Mouse (Mus musculus): ENCODE measurements around the gene Il21. TPM values are rescaled to one million over a fixed set of nuclear protein-coding genes. Genes with fewer than 3 reads are reported as not detected.

Il21 gene
- not detected in 2 replicates for polyA plus RNA-seq (2014; fragmentation: Nextera tagmentation; extraction: Ambion mirVana)

DNA sequence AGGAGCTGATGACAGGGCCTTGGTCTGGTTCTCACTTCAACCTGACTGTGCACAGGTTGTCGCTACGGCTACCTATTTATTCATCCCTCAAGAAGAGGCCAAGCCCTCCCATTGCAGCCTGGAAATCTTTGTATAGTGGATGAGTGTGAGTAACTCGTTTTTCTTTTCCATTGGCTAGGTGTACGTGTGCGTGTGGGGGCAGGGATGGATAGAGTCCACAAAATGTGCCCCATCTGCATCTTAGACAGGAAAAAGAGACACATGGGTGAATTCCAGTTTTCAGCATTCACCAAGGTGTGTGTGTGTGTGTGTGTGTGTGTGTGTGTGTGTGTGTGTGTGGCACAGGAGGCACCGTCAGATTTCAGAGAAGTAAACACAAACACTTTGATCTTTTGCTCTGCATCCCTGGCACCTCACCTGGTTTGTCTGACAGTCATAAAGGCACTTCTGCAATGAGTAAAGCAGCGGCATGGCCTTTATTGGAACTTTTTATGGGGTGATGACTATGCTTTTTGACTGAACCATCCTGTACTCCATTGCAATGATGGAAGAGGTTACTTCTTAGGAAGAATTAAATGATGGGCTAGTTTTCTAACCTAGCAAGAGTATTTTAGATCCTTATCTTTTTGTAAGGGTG is at the start of gene Il21:
Gene Il21 (minus strand): TSS at position 51 of the 637 bp plus-strand sequence.
- 89% methylated on average over 7 of the region's 7 CpGs for WGBS
- no peak within 1 kb of the TSS for H3K4me2 ChIP-seq (replicated peaks; ENCODE audit: low read depth, low read length)

GRCm38 (mm10) chr3:37280871-37281270 is 48.4 kb upstream of the Il21 start:
- no peak for ATAC-seq (ENCODE audit: insufficient number of reproducible peaks, insufficient read depth, low FRiP score, low read depth)
- no peak overlapping the region for H3K4me2 ChIP-seq (replicated peaks; ENCODE audit: low read depth, low read length)
- H3K4me3 ChIP-seq (ENCODE audit: low read depth, low read length), result no peak overlapping the region
- no peaks in the 10 kb centered on the region for H3K36me3 ChIP-seq (ENCODE audit: control insufficient read depth, insufficient read depth, low read length)
- H3K9me3 ChIP-seq (ENCODE audit: control insufficient read depth, low read depth, low read length), result no peaks in the 10 kb centered on the region
- H3K27me3 ChIP-seq (ENCODE audit: control insufficient read depth, insufficient read depth, low read length), result no peaks in the 10 kb centered on the region
- 61% methylated on average over 8 of the region's 8 CpGs for WGBS
- no peak overlapping the region for H3K9ac ChIP-seq (replicated peaks; ENCODE audit: low read depth, low read length)
- H3K27ac ChIP-seq (ENCODE audit: low read length), result no peak overlapping the region
- no peaks in the 10 kb centered on the region for H3K4me1 ChIP-seq (ENCODE audit: control insufficient read depth, insufficient read depth, low read length)

More for the DNA sequence above, at the start of gene Il21:
- Histone ChIP-seq H3K36me3 (ENCODE audit: control insufficient read depth, insufficient read depth, low read length) (no peaks in the 10 kb centered on the region), H3K27ac (ENCODE audit: low read length) (no peak within 1 kb of the TSS), H3K9ac (replicated peaks; ENCODE audit: low read depth, low read length) (no peak within 1 kb of the TSS), H3K4me3 (ENCODE audit: low read depth, low read length) (no peak within 1 kb of the TSS), H3K4me1 (ENCODE audit: control insufficient read depth, insufficient read depth, low read length) (no peaks in the 10 kb centered on the region), H3K27me3 (ENCODE audit: control insufficient read depth, insufficient read depth, low read length) (no peaks in the 10 kb centered on the region), H3K9me3 (ENCODE audit: control insufficient read depth, low read depth, low read length) (no peaks in the 10 kb centered on the region)
- no peak for ATAC-seq (ENCODE audit: insufficient number of reproducible peaks, insufficient read depth, low FRiP score, low read depth)

GRCm38 (mm10) chr3:37280221-37280620 is 47.8 kb upstream of the Il21 start:
- Histone ChIP-seq H3K9ac (replicated peaks; ENCODE audit: low read depth, low read length) (no peak overlapping the region), H3K27ac (ENCODE audit: low read length) (no peak overlapping the region), H3K27me3 (ENCODE audit: control insufficient read depth, insufficient read depth, low read length) (no peaks in the 10 kb centered on the region), H3K9me3 (ENCODE audit: control insufficient read depth, low read depth, low read length) (no peaks in the 10 kb centered on the region), H3K4me1 (ENCODE audit: control insufficient read depth, insufficient read depth, low read length) (no peaks in the 10 kb centered on the region), H3K4me3 (ENCODE audit: low read depth, low read length) (no peak overlapping the region), H3K36me3 (ENCODE audit: control insufficient read depth, insufficient read depth, low read length) (no peaks in the 10 kb centered on the region), H3K4me2 (replicated peaks; ENCODE audit: low read depth, low read length) (no peak overlapping the region)
- WGBS, result 73% methylated on average over 1 of the region's 1 CpGs
- no peak for ATAC-seq (ENCODE audit: insufficient number of reproducible peaks, insufficient read depth, low FRiP score, low read depth)

GRCm38 (mm10) chr3:37274661-37275060 is 42.2 kb upstream of the Il21 start:
- H3K9ac ChIP-seq (replicated peaks; ENCODE audit: low read depth, low read length), result no peak overlapping the region
- H3K4me3 ChIP-seq (ENCODE audit: low read depth, low read length), result no peak overlapping the region
- H3K27me3 ChIP-seq (ENCODE audit: control insufficient read depth, insufficient read depth, low read length), result no peaks in the 10 kb centered on the region
- H3K9me3 ChIP-seq (ENCODE audit: control insufficient read depth, low read depth, low read length), result no peaks in the 10 kb centered on the region
- 76% methylated on average over 6 of the region's 6 CpGs for WGBS
- H3K4me1 ChIP-seq (ENCODE audit: control insufficient read depth, insufficient read depth, low read length), result no peaks in the 10 kb centered on the region
- H3K4me2 ChIP-seq (replicated peaks; ENCODE audit: low read depth, low read length), result no peak overlapping the region
- no peaks in the 10 kb centered on the region for H3K36me3 ChIP-seq (ENCODE audit: control insufficient read depth, insufficient read depth, low read length)
- no peak for ATAC-seq (ENCODE audit: insufficient number of reproducible peaks, insufficient read depth, low FRiP score, low read depth)
- H3K27ac ChIP-seq (ENCODE audit: low read length), result no peak overlapping the region

GRCm38 (mm10) chr3:37273092-37273491 is 40.7 kb upstream of the Il21 start:
- Histone ChIP-seq H3K27ac (ENCODE audit: low read length) (no peak overlapping the region), H3K4me1 (ENCODE audit: control insufficient read depth, insufficient read depth, low read length) (no peaks in the 10 kb centered on the region), H3K9ac (replicated peaks; ENCODE audit: low read depth, low read length) (no peak overlapping the region), H3K36me3 (ENCODE audit: control insufficient read depth, insufficient read depth, low read length) (no peaks in the 10 kb centered on the region), H3K9me3 (ENCODE audit: control insufficient read depth, low read depth, low read length) (no peaks in the 10 kb centered on the region), H3K4me3 (ENCODE audit: low read depth, low read length) (no peak overlapping the region), H3K27me3 (ENCODE audit: control insufficient read depth, insufficient read depth, low read length) (no peaks in the 10 kb centered on the region), H3K4me2 (replicated peaks; ENCODE audit: low read depth, low read length) (no peak overlapping the region)
- 82% methylated on average over 7 of the region's 7 CpGs for WGBS
- no peak for ATAC-seq (ENCODE audit: insufficient number of reproducible peaks, insufficient read depth, low FRiP score, low read depth)

GRCm38 (mm10) chr3:37271209-37271608 is 38.8 kb upstream of the Il21 start:
- Histone ChIP-seq H3K9me3 (ENCODE audit: control insufficient read depth, low read depth, low read length) (no peaks in the 10 kb centered on the region), H3K4me3 (ENCODE audit: low read depth, low read length) (no peak overlapping the region), H3K27ac (ENCODE audit: low read length) (no peak overlapping the region), H3K9ac (replicated peaks; ENCODE audit: low read depth, low read length) (no peak overlapping the region), H3K4me2 (replicated peaks; ENCODE audit: low read depth, low read length) (no peak overlapping the region), H3K4me1 (ENCODE audit: control insufficient read depth, insufficient read depth, low read length) (no peaks in the 10 kb centered on the region), H3K36me3 (ENCODE audit: control insufficient read depth, insufficient read depth, low read length) (no peaks in the 10 kb centered on the region), H3K27me3 (ENCODE audit: control insufficient read depth, insufficient read depth, low read length) (no peaks in the 10 kb centered on the region)
- no peak for ATAC-seq (ENCODE audit: insufficient number of reproducible peaks, insufficient read depth, low FRiP score, low read depth)
- WGBS, result 0% methylated on average over 1 of the region's 1 CpGs

- H3K27me3 ChIP-seq (ENCODE audit: control insufficient read depth, insufficient read depth, low read length), result no peaks in the 10 kb centered on the region
- H3K4me3 ChIP-seq (ENCODE audit: low read depth, low read length), result no peak overlapping the region
- no peaks in the 10 kb centered on the region for H3K9me3 ChIP-seq (ENCODE audit: control insufficient read depth, low read depth, low read length)
- no peaks in the 10 kb centered on the region for H3K36me3 ChIP-seq (ENCODE audit: control insufficient read depth, insufficient read depth, low read length)
- H3K27ac ChIP-seq (ENCODE audit: low read length), result no peak overlapping the region
- ATAC-seq (ENCODE audit: insufficient number of reproducible peaks, insufficient read depth, low FRiP score, low read depth), result no peak
- 80% methylated on average over 4 of the region's 4 CpGs for WGBS
- H3K9ac ChIP-seq (replicated peaks; ENCODE audit: low read depth, low read length), result no peak overlapping the region
- no peaks in the 10 kb centered on the region for H3K4me1 ChIP-seq (ENCODE audit: control insufficient read depth, insufficient read depth, low read length)
- H3K4me2 ChIP-seq (replicated peaks; ENCODE audit: low read depth, low read length), result no peak overlapping the region
Observed at GRCm38 (mm10) chr3:37269926-37270325, 37.5 kb upstream of the Il21 start.

- no peak overlapping the region for H3K27ac ChIP-seq (ENCODE audit: low read length)
- H3K9me3 ChIP-seq (ENCODE audit: control insufficient read depth, low read depth, low read length), result no peaks in the 10 kb centered on the region
- H3K9ac ChIP-seq (replicated peaks; ENCODE audit: low read depth, low read length), result no peak overlapping the region
- no peaks in the 10 kb centered on the region for H3K27me3 ChIP-seq (ENCODE audit: control insufficient read depth, insufficient read depth, low read length)
- no peak overlapping the region for H3K4me3 ChIP-seq (ENCODE audit: low read depth, low read length)
- H3K4me1 ChIP-seq (ENCODE audit: control insufficient read depth, insufficient read depth, low read length), result no peaks in the 10 kb centered on the region
- WGBS, result 84% methylated on average over 11 of the region's 11 CpGs
- no peak for ATAC-seq (ENCODE audit: insufficient number of reproducible peaks, insufficient read depth, low FRiP score, low read depth)
- no peak overlapping the region for H3K4me2 ChIP-seq (replicated peaks; ENCODE audit: low read depth, low read length)
- H3K36me3 ChIP-seq (ENCODE audit: control insufficient read depth, insufficient read depth, low read length), result no peaks in the 10 kb centered on the region
Observed at GRCm38 (mm10) chr3:37268338-37268737, 35.9 kb upstream of the Il21 start.
